ENCODE assay signal across 30 mouse cellular contexts in the genomic region with DNA sequence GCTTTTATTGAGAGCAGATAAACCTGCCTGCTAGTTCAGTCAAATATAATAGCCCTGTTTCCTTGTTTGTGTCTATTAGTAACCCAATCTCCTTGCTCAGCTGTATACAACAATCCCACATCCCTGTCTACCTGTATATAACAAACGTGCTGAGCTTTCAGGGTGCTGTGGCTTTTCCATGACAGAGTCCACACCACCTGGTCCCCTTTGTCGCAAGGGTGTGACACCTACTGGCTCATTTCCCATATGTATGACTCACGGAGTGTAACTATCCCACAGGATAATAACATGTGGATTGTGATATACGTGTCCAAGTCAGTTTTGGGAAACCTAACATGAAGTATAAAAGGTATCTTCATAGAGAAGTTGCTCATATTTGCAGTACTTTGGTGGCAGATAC. TPM values are rescaled to one million over a fixed set of nuclear protein-coding genes. Genes with fewer than 3 reads are reported as not detected.
"Had no signal": no experiment of that assay in that cellular context is flagged by ENCODE, and none has a peak within 500 bp of the region (broad histone marks: within the 10 kb centered on the region; RNA-seq: fewer than 3 reads in every experiment).

No protein-coding gene starts in this region.

- H3K27ac ChIP-seq: kidney, postnatal 0 days; left cerebral cortex, adult 2 months; limb, embryonic 12.5 days; limb, embryonic 15.5 days; liver, embryonic 14.5 days; midbrain, embryonic 10.5 days; midbrain, embryonic 13.5 days; neural tube, embryonic 13.5 days had no signal

- H3K4me3 ChIP-seq: left cerebral cortex, adult 2 months; limb, embryonic 12.5 days; limb, embryonic 15.5 days; megakaryocyte, embryonic 14.5 days; midbrain, embryonic 10.5 days; midbrain, embryonic 13.5 days; myocyte; neural tube, embryonic 13.5 days had no signal

- H3K4me1 ChIP-seq: limb, embryonic 15.5 days; megakaryocyte, embryonic 14.5 days; midbrain, embryonic 13.5 days; neural tube, embryonic 13.5 days had no signal

- H3K27me3 ChIP-seq: limb, embryonic 12.5 days; limb, embryonic 15.5 days; megakaryocyte, embryonic 14.5 days; midbrain, embryonic 13.5 days; neural tube, embryonic 13.5 days had no signal

- DNase-seq: kidney, adult 11 months; kidney, postnatal 25 days; layer of hippocampus, postnatal 36 days; left cerebral cortex, postnatal 4 days; liver, postnatal 0 days; lung, embryonic 14.5 days; retina, postnatal 1 day; right cerebral cortex, postnatal 25 days; thymus, postnatal 25 days had no signal

- H3K9me3 ChIP-seq: limb, embryonic 12.5 days; limb, embryonic 15.5 days; neural tube, embryonic 13.5 days had no signal

- H3K36me3 ChIP-seq: limb, embryonic 12.5 days; limb, embryonic 15.5 days; midbrain, embryonic 10.5 days; midbrain, embryonic 13.5 days; neural tube, embryonic 13.5 days had no signal

- ATAC-seq: liver, postnatal 0 days; lung, postnatal 0 days; midbrain, embryonic 13.5 days; midbrain, embryonic 16.5 days had no signal

- H3K4me2 ChIP-seq: limb, embryonic 12.5 days; limb, embryonic 15.5 days; liver, embryonic 11.5 days; lung, embryonic 14.5 days; midbrain, embryonic 13.5 days; neural tube, embryonic 13.5 days had no signal

- H3K9ac ChIP-seq: limb, embryonic 12.5 days; limb, embryonic 15.5 days; liver, embryonic 14.5 days; liver, postnatal 0 days; lung, embryonic 14.5 days; midbrain, embryonic 13.5 days; neural tube, embryonic 13.5 days had no signal

RNA-seq across cellular contexts. Expression of a gene that starts 16.8 kb away (rescaled TPM):
- total RNA-seq: layer of hippocampus, adult 8-10 months; layer of hippocampus, postnatal 10 days; layer of hippocampus, postnatal 36 days; left cerebral cortex, adult 2 months; left cerebral cortex, postnatal 14 days; left cerebral cortex, postnatal 4 days; monocyte, adult 5-6 weeks; neutrophil, adult 5-6 weeks had no signal
- polyA plus RNA-seq: kidney, embryonic 14.5 days; kidney, postnatal 0 days; limb, embryonic 12.5 days; limb, embryonic 15.5 days; liver, embryonic 11.5 days; liver, embryonic 14.5 days; liver, postnatal 0 days; lung, embryonic 14.5 days; lung, postnatal 0 days; midbrain, embryonic 10.5 days; midbrain, embryonic 13.5 days; midbrain, embryonic 16.5 days; myocyte; neural tube, embryonic 13.5 days; spleen, adult 2 months; thymus, postnatal 0 days had no signal
